Mouse (Mus musculus) midbrain, embryonic 14.5 days (tissue): Measurements from ENCODE around the gene Gmds. TPM values are rescaled to one million over a fixed set of nuclear protein-coding genes. Genes with fewer than 3 reads are reported as not detected.
A peak's percentile ranks its signal among the peaks of the same experiment; 100 is the strongest.

Experiments used
- ATAC-seq: fragments of 200-750 bp; cut with Nextera tagmentation; 2 replicates; pipeline ENCODE4 v1.8.0; 2017; ENCODE audit warnings: moderate number of reproducible peaks, moderate library complexity; ENCODE audit not compliant: low FRiP score, low TSS enrichment
- DNase-seq: peaks from one replicate; pipeline ENCODE4 v3.0.0-alpha.2; 2015
- H3K27ac ChIP-seq: fragments of 300-500 bp; sonication (generic); replicated peaks from 2 replicates; pipeline ENCODE4 v1.5.1; 2014; ENCODE audit warnings: mild to moderate bottlenecking, low read depth, low read length, moderate library complexity
- H3K27me3 ChIP-seq: fragments of 300-500 bp; sonication (generic); 2 replicates; pipeline ENCODE4 v1.6.1; 2014; ENCODE audit warnings: low read length, control low read depth, mixed read lengths; ENCODE audit not compliant: control insufficient read depth, insufficient read depth
- H3K36me3 ChIP-seq: fragments of 300-500 bp; sonication (generic); 2 replicates; pipeline ENCODE4 v1.6.1; 2014; ENCODE audit warnings: low read length, control low read depth; ENCODE audit not compliant: control insufficient read depth, insufficient read depth
- H3K4me1 ChIP-seq: fragments of 300-500 bp; sonication (generic); 2 replicates; pipeline ENCODE4 v1.6.1; 2014; ENCODE audit warnings: mild to moderate bottlenecking, antibody characterized with exemption, low read length, control low read depth; ENCODE audit not compliant: control insufficient read depth, insufficient read depth
- H3K4me2 ChIP-seq: fragments of 300-500 bp; sonication (generic); 2 replicates; pipeline ENCODE4 v1.6.1; 2014; ENCODE audit warnings: mild to moderate bottlenecking, low read length, moderate library complexity
- H3K4me3 ChIP-seq: fragments of 300-500 bp; sonication (generic); replicated peaks from 2 replicates; pipeline ENCODE4 v1.5.1; 2014; ENCODE audit warnings: low read depth, low read length
- H3K9ac ChIP-seq: fragments of 300-500 bp; sonication (generic); replicated peaks from 2 replicates; pipeline ENCODE4 v1.6.1; 2014; ENCODE audit warnings: mild to moderate bottlenecking, low read length, moderate library complexity
- H3K9me3 ChIP-seq: fragments of 300-500 bp; sonication (generic); 2 replicates; pipeline ENCODE4 v1.6.1; 2016; ENCODE audit warnings: low read length, control low read depth, mixed read lengths; ENCODE audit not compliant: control insufficient read depth
- WGBS: fragments of 180-500 bp; shearing (Covaris S2); extraction: QIAGEN DNeasy Blood & Tissue Kit; methylation state at CpG from one replicate; pipeline ENCODE4 v1.1.7; 2014; 5-methylcytosine and 5-hydroxymethylcytosine counted together
- polyA plus RNA-seq: library from polyadenylated mRNA; unstranded; fragments of >200 nt; fragmentation: Nextera tagmentation; extraction: Ambion mirVana; gene quantifications from 2 replicates; pipeline ENCODE4 v1.2.1, GENCODE M21; 2014

The Gmds gene
- polyA plus RNA-seq, 1 experiment from 2014 or later, result 32.6 TPM

DNA sequence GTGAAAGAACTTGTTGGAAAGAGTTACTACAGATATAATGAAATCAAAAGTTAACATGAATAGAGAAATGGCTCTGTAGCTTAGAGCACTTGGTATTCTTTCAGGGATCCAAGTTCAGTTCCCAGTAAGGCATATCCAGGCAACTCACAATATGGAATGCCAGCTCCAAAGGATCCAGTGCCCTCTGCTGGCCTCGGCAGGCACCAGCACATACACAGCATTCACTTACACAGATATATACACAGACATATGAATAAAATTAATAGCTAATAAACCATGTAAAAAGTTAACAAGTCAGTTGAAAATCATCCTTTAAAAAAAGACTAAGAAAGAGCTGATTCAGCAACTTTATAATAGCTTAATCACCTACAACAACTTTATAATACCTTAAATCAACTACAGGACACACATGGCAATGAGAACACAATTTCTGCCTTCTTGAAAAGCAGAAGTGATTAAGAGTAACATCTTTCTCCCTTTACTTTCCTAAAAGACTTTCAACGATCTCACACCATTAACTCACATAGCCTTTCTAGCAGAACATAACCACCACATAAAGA, 65.5 kb downstream of the Gmds start:
- H3K36me3 ChIP-seq, result no peaks in the 10 kb centered on the region
- ATAC-seq (no peak), DNase-seq (no peak)
- no peaks in the 10 kb centered on the region for H3K27me3 ChIP-seq
- WGBS, result 96% methylated on average over 2 of the region's 2 CpGs
- H3K4me3 ChIP-seq, result no peak overlapping the region
- H3K4me2 ChIP-seq, result no peak overlapping the region
- no peaks in the 10 kb centered on the region for H3K4me1 ChIP-seq
- H3K9me3 ChIP-seq, result no peaks in the 10 kb centered on the region
- H3K9ac ChIP-seq, result no peak overlapping the region
- H3K27ac ChIP-seq, result no peak overlapping the region

DNA sequence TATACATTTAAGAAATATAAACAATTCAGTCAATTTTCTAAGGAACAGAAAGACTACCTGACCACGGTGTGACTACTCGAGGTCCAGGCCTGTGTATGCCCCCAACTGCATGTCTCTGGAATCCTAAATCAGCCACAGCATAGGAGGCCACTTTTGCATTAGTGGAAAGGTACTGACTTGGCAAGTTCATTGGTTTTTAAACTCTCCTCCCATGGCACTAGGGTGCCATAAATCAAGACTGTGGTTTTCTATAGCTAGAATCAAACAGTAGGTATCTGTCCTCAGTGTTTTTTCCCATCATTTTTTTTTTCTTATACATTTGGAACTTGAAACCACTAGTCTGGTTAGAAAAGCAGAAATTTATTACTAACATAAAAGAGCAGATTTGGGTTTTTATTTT, 68.8 kb downstream of the Gmds start:
- no peak overlapping the region for H3K9ac ChIP-seq
- ATAC-seq (no peak), DNase-seq (no peak)
- H3K9me3 ChIP-seq, result no peaks in the 10 kb centered on the region
- no peak overlapping the region for H3K27ac ChIP-seq
- H3K4me2 ChIP-seq, result no peak overlapping the region
- 85% methylated on average over 2 of the region's 2 CpGs for whole genome bisulfite sequencing
- no peaks in the 10 kb centered on the region for H3K4me1 ChIP-seq
- H3K4me3 ChIP-seq, result no peak overlapping the region
- no peaks in the 10 kb centered on the region for H3K36me3 ChIP-seq
- no peaks in the 10 kb centered on the region for H3K27me3 ChIP-seq

- Histone ChIP-seq H3K9me3 (no peaks in the 10 kb centered on the region), H3K9ac (no peak overlapping the region), H3K4me3 (no peak overlapping the region), H3K4me2 (no peak overlapping the region), H3K36me3 (no peaks in the 10 kb centered on the region), H3K4me1 (no peaks in the 10 kb centered on the region), H3K27me3 (no peaks in the 10 kb centered on the region), H3K27ac (no peak overlapping the region)
- no peak for ATAC-seq
- 86% methylated on average over 2 of the region's 2 CpGs for WGBS
- DNase-seq, result no peak
Observed at GRCm38 (mm10) chr13:32269261-32269660, 69.3 kb downstream of the Gmds start.

GRCm38 (mm10) chr13:32268284-32268683, 70.3 kb downstream of the Gmds start:
- DNase-seq (peak; percentile 3), ATAC-seq (no peak)
- no peak overlapping the region for H3K4me2 ChIP-seq
- no peaks in the 10 kb centered on the region for H3K27me3 ChIP-seq
- WGBS, result 24% methylated on average over 3 of the region's 3 CpGs
- no peaks in the 10 kb centered on the region for H3K36me3 ChIP-seq
- H3K9me3 ChIP-seq, result no peaks in the 10 kb centered on the region
- no peak overlapping the region for H3K4me3 ChIP-seq
- no peak overlapping the region for H3K27ac ChIP-seq
- H3K4me1 ChIP-seq, result no peaks in the 10 kb centered on the region
- H3K9ac ChIP-seq, result no peak overlapping the region

DNA sequence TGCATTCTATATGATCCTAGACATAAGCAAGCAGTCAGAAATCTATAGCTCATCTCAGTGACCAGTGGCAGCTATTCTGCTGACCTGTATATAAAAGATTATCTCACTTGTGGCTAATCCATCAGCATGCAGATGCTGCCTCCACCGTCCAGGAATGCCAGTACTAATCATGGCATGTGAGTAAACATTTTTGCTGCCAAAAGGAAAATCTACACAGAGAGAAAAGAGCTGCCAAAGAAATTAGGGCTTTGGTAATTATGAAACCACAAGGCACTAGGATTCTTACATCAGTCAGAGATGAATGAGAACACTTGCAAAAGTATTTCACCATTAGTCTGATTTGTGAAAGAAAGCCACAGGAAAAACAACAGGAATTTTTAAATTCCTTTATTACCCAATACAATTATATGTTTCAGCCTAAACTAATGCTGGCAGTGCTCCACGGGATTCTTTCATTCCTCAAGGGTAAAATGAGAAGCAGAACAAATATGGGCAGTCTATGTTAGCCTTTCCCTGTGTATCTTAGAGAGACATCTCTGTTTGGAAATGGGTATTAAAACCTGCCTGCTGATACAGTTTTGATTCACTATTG, 71.3 kb downstream of the Gmds start:
- DNase-seq, result peak; percentile 5
- Histone ChIP-seq H3K9ac (no peak overlapping the region), H3K27me3 (no peaks in the 10 kb centered on the region), H3K27ac (no peak overlapping the region), H3K4me3 (no peak overlapping the region), H3K4me1 (no peaks in the 10 kb centered on the region), H3K9me3 (no peaks in the 10 kb centered on the region), H3K36me3 (no peaks in the 10 kb centered on the region), H3K4me2 (no peak overlapping the region)
- no peak for ATAC-seq
- 35% methylated on average over 2 of the region's 2 CpGs for WGBS

DNA sequence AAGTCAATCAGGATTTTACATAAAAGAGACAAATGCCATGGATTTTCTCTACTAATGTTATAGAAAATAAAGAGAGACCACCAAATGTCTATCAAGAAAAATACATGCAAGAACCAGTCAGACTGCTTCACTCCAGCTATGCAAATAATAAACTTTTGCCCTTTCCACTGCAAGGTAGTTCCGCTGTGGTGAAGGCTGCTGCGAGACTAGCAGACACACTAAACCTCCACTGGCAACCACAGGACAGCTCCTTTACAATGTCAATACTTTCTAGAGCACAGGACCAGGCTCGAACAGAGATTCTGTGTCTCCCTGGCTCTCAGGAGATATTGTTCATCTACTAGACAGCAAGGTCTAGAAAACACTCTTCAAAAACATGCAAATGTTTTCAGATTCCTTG, 71.8 kb downstream of the Gmds start:
- DNase-seq, result no peak
- Histone ChIP-seq H3K36me3 (no peaks in the 10 kb centered on the region), H3K4me3 (no peak overlapping the region), H3K4me1 (no peaks in the 10 kb centered on the region), H3K27me3 (no peaks in the 10 kb centered on the region), H3K4me2 (no peak overlapping the region), H3K27ac (no peak overlapping the region), H3K9me3 (no peaks in the 10 kb centered on the region), H3K9ac (no peak overlapping the region)
- ATAC-seq, result no peak
- 81% methylated on average over 3 of the region's 3 CpGs for WGBS

- Histone ChIP-seq H3K36me3 (no peaks in the 10 kb centered on the region), H3K4me1 (no peaks in the 10 kb centered on the region), H3K4me3 (no peak overlapping the region), H3K27me3 (no peaks in the 10 kb centered on the region), H3K9ac (no peak overlapping the region), H3K4me2 (no peak overlapping the region), H3K9me3 (no peaks in the 10 kb centered on the region), H3K27ac (no peak overlapping the region)
- DNase-seq, result no peak
- ATAC-seq, result no peak
- WGBS, result 73% methylated on average over 2 of the region's 2 CpGs
Observed at GRCm38 (mm10) chr13:32256121-32256520, 82.4 kb downstream of the Gmds start.

DNA sequence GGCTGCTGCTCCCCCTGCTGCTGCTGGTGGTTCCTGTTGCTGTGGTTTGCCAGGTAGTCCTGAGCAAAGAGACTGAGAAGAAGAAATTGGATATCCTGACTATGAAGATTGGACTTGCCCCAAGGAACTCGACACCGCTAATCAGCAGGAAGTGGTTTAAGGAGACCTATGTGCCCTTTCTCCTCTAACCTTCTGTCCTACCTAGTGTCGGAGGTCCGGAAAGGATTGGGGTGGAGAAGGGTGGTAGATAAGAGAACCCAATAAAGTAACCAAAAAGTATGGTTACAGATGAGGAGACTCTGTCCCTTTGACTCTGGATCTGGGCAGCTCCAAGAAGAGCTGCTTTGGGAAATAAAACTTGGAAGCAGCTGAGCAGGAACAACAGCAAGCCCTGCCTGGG, 86.3 kb downstream of the Gmds start:
- 90% methylated on average over 4 of the region's 4 CpGs for WGBS
- DNase-seq (no peak), ATAC-seq (no peak)
- no peaks in the 10 kb centered on the region for H3K9me3 ChIP-seq
- no peaks in the 10 kb centered on the region for H3K4me1 ChIP-seq
- H3K36me3 ChIP-seq, result no peaks in the 10 kb centered on the region
- H3K4me2 ChIP-seq, result no peak overlapping the region
- no peak overlapping the region for H3K4me3 ChIP-seq
- H3K9ac ChIP-seq, result no peak overlapping the region
- H3K27ac ChIP-seq, result no peak overlapping the region
- H3K27me3 ChIP-seq, result no peaks in the 10 kb centered on the region

DNA sequence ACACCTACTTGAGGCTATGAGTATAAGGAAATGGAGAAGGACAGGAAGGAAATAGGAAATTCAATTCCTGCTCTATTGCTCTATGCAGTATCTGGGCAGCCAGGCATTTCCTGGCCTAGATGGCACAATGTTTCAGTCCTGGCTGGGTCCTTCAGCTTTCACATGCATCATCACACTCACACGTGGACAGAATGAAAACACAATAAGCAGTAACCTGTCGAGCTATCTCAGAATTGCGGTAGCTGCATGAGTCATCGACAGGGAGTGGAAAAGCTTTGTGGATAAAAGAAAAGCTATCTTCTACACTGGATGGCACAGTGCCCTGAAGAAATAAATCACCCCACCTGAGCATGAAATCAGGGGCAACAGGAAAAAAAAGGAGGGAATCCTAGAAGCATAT, 96.3 kb downstream of the Gmds start:
- H3K9me3 ChIP-seq, result no peaks in the 10 kb centered on the region
- H3K4me2 ChIP-seq, result no peak overlapping the region
- no peak overlapping the region for H3K27ac ChIP-seq
- no peak overlapping the region for H3K4me3 ChIP-seq
- no peak overlapping the region for H3K9ac ChIP-seq
- 70% methylated on average over 4 of the region's 4 CpGs for WGBS
- no peaks in the 10 kb centered on the region for H3K4me1 ChIP-seq
- ATAC-seq (no peak), DNase-seq (no peak)
- no peaks in the 10 kb centered on the region for H3K27me3 ChIP-seq
- no peaks in the 10 kb centered on the region for H3K36me3 ChIP-seq
